Mouse (Mus musculus): ENCODE measurements around the gene Usp22.

GRCm38 (mm10) chr11:61163341-61163740 is 11.5 kb downstream of the Usp22 start:
- no peak for TF ChIP-seq POLR2A (IDR thresholded peaks at IDR 0.05; ENCODE audit: low read depth, low read length)
- TF ChIP-seq EP300 (IDR thresholded peaks at IDR 0.05; ENCODE audit: low read length), result no peak

Measured in CH12.LX (cell line).